ENCODE assay signal across 8 mouse cellular contexts in the genomic region with DNA sequence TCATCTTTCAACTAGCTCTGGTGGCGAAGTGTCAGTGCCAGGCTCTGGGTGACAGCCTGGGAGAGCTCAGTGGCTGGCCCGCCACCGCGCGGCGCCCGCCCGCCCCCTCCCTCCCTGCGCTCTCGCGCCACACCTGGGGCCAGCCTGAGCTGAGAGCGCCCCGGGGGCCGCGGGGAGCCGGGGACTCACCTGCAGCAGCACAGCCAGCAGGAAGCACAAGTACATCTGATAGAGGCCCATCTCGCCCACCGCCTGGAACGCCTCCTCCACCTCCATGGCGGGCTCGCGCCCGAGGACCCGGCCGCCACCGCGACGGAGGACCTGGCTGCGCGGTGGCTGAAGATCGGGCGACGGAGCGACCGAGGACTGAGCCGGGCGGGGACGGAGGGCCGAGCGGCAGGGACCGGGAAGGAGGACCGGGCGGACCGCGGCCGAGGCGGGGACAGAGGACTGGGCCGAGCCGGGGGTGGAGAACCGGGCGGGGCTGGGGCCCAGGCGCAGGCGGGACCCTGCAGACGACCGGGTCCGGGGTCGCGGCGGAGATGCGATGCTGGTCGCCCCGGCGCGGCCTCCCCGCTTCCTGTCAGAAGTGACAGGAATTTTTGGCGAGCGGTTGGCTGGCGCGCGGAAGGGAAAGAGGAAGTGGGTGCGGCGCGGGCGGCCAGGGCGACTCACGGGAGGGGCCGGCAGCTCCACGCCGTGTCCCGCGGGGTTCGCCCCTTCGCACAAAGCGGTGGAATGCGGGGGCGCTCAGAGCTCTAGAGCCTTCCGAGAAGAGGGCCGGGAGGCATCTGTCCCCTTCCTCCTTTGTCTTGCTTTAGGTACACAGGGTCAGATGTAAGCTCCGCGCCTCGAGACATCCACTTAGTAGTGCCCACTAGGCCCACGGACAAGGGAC. TPM values are rescaled to one million over a fixed set of nuclear protein-coding genes. Genes with fewer than 3 reads are reported as not detected.
DNase-seq lines count a peak whose midpoint lies in the region; ATAC-seq and TF ChIP-seq lines count a peak whose summit lies in the region.

A gene (minus strand): TSS at position 611 of the 898 bp plus-strand sequence.

- no peaks in the 10 kb centered on the region for H3K9me3 ChIP-seq in forebrain, embryonic 15.5 days

- peak; percentile 21 for DNase-seq in CD8-positive naive resting alpha-beta T cell, adult 2 months (ENCODE audit: low read depth in 2 of 2, low spot score in 2 of 2)
- peak; percentile 63 for DNase-seq in heart, postnatal 25 days (ENCODE audit: low spot score)
- peak in 1 of 2 experiments; percentile 57 for DNase-seq in layer of hippocampus, adult 2 months (ENCODE audit: low spot score in 2 of 2)
- peak; percentile 85 for DNase-seq in lung, postnatal 10 days
- peak; percentile 35 for DNase-seq in ovary, postnatal 10 days (ENCODE audit: low spot score)
- DNase-seq in thymus, postnatal 10 days (ENCODE audit: low spot score in 2 of 2): peak; percentile 64 to 69

- H3K27ac ChIP-seq in brown adipose tissue, adult 24 weeks (replicated peaks; ENCODE audit: low read depth, low read length): peak within 1 kb of the TSS; percentile 83
- H3K27ac ChIP-seq in forebrain, embryonic 15.5 days (replicated peaks): peak within 1 kb of the TSS; percentile 87
- peak within 1 kb of the TSS; percentile 97 for H3K27ac ChIP-seq in layer of hippocampus, adult 2 months

- H3K9ac ChIP-seq in forebrain, embryonic 15.5 days (replicated peaks): peak within 1 kb of the TSS; percentile 79

- H3K4me1 ChIP-seq in brown adipose tissue, adult 24 weeks (ENCODE audit: control insufficient read depth, insufficient read depth, insufficient read length, low read length): peaks cover 4% of the 10 kb centered on the region; the same call in 1 of the 2 replicates
- H3K4me1 ChIP-seq in forebrain, embryonic 15.5 days: peaks cover 17% of the 10 kb centered on the region

- intact Hi-C loops in heart, postnatal 25 days (cut with DNase I): no loop called here

- ATAC-seq in forebrain, embryonic 15.5 days (replicated peaks): peak; percentile 86

- H3K4me2 ChIP-seq in forebrain, embryonic 15.5 days (replicated peaks): peak within 1 kb of the TSS; percentile 78

- WGBS in forebrain, embryonic 15.5 days: 1% methylated on average over 84 of the region's 92 CpGs

- H3K36me3 ChIP-seq in forebrain, embryonic 15.5 days: no peaks in the 10 kb centered on the region

- H3K4me3 ChIP-seq in brown adipose tissue, adult 24 weeks (ENCODE audit: insufficient read depth, low read depth, low read length): peak within 1 kb of the TSS; percentile 91
- H3K4me3 ChIP-seq in forebrain, embryonic 15.5 days: peak within 1 kb of the TSS; percentile 69
- peak within 1 kb of the TSS; percentile 91 for H3K4me3 ChIP-seq in layer of hippocampus, adult 2 months

- peak; percentile 38 for TF ChIP-seq CTCF in layer of hippocampus, adult 2 months (conservative IDR thresholded peaks at IDR 0.05)

- no peaks in the 10 kb centered on the region for H3K27me3 ChIP-seq in forebrain, embryonic 15.5 days

RNA-seq across cellular contexts. Expression of the gene that starts here (rescaled TPM):
- polyA plus RNA-seq in brown adipose tissue, adult 24 weeks (2012; ENCODE audit: insufficient read depth, insufficient read length, missing spikeins): 3.3 and 5.0 TPM in 2 replicates
- polyA plus RNA-seq in forebrain, embryonic 15.5 days (2015; fragmentation: Nextera tagmentation; extraction: Ambion mirVana): 4.5 and 5.3 TPM in 2 replicates
- 1 to 10 TPM; 2.2 to 2.7 TPM for total RNA-seq in heart, postnatal 25 days (2021)
- 10 to 100 TPM in 1 of 2 experiments, 1 to 10 TPM in 1; 9.6 to 11.5 TPM for total RNA-seq in layer of hippocampus, adult 2 months (2021)
